Mouse (Mus musculus) cerebellum, adult 2 months (tissue): Measurements from ENCODE around the gene Itln1. TPM values are rescaled to one million over a fixed set of nuclear protein-coding genes. Genes with fewer than 3 reads are reported as not detected.

Experiments used
- DNase-seq, 2 experiments: peaks; one replicate each; pipeline ENCODE4 v3.0.0; 2021
- H3K27ac ChIP-seq: fragments of 200-500 bp; 2 replicates; pipeline ENCODE4 v1.5.1; 2012; ENCODE audit warnings: low read length, control low read depth, inconsistent platforms; ENCODE audit not compliant: insufficient read depth
- H3K27me3 ChIP-seq: fragments of 200-500 bp; 2 replicates; pipeline ENCODE4 v1.6.1; 2012; ENCODE audit warnings: inconsistent platforms, mild to moderate bottlenecking, low read length, moderate library complexity; ENCODE audit not compliant: control insufficient read depth, insufficient read depth
- H3K4me1 ChIP-seq: fragments of 200-500 bp; 2 replicates; pipeline ENCODE4 v1.6.1; 2011; ENCODE audit warnings: low read length; ENCODE audit not compliant: control insufficient read depth, insufficient read depth
- H3K4me3 ChIP-seq: fragments of 200-500 bp; replicated peaks from 2 replicates; pipeline ENCODE3; 2011; ENCODE audit warnings: mild to moderate bottlenecking, low read depth, low read length, control low read depth; ENCODE audit not compliant: insufficient read depth
- CTCF ChIP-seq: fragments of 200-500 bp; IDR thresholded peaks from 2 replicates; pipeline ENCODE4 v1.5.1; 2011; ENCODE audit warnings: low read depth, mild to moderate bottlenecking, control low read depth, low read length, moderate library complexity, borderline replicate concordance; ENCODE audit not compliant: insufficient read depth
- POLR2A ChIP-seq: fragments of 200-500 bp; IDR thresholded peaks from 2 replicates; pipeline ENCODE4 v1.6.1; 2011; ENCODE audit warnings: low read length, control low read depth, borderline replicate concordance; ENCODE audit not compliant: insufficient read depth
- WGBS: fragments of 180-500 bp; shearing (Covaris S2); methylation state at CpG from one replicate; pipeline ENCODE4 v1.1.7; 2018; 5-methylcytosine and 5-hydroxymethylcytosine counted together
- polyA plus RNA-seq: library from polyadenylated mRNA; depleted of rRNA; stranded (reverse); fragments of >200 nt; gene quantifications from 2 replicates; pipeline ENCODE4 v1.2.3, GENCODE M21; 2012

Gene Itln1
- polyA plus RNA-seq, 1 experiment: not detected

DNA sequence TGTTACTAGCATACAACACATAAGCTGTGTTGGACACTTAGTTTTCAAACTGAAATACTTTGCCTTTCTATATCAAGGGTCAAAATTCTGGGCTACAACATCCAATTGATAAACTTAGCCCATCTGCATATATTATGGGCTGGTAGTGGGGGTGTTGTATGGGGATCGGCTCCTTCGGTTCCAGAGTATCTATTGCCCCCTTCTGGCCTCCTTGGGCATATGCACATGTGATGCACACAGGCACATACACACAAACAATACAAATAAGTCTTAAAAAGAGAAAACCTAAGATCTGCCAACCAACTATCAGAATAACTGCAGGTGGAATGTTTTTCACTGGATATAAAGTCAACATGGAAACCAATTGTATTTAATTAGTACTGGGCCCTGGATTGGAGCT is 21.9 kb downstream of the Itln1 start:
- 90% methylated on average over 2 of the region's 2 CpGs for WGBS
- no peak for DNase-seq
- TF ChIP-seq POLR2A: no peak
- TF ChIP-seq CTCF: no peak

DNA sequence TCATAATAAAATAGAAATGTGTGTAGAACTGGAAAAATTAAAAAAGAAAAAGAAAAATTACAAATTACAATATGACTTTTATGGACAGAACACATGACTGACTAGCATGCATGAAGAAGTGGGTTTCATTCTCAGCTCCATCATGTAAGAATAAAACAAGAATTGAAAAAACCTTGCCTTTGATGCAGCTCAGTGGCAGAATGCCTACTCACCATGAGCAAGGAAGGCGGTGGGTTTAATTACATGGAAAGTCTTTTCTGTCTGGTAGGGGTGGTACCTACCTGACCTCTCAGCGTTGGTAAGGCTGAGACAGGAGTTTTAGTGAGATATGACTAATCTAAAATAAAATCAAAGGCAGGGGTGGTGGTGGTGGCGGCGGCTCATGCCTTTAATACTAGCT is 30.5 kb downstream of the Itln1 start:
- no peak overlapping the region for H3K4me3 ChIP-seq
- WGBS: 79% methylated on average over 4 of the region's 4 CpGs
- H3K27me3 ChIP-seq: no peaks in the 10 kb centered on the region
- TF ChIP-seq POLR2A: no peak
- no peak for TF ChIP-seq CTCF
- no peak overlapping the region for H3K27ac ChIP-seq
- DNase-seq: no peak
- H3K4me1 ChIP-seq: no peaks in the 10 kb centered on the region

More for the DNA sequence above, 21.9 kb downstream of the Itln1 start:
- Histone ChIP-seq H3K4me3 (no peak overlapping the region), H3K4me1 (no peaks in the 10 kb centered on the region), H3K27ac (no peak overlapping the region), H3K27me3 (no peaks in the 10 kb centered on the region; the same call in 1 of the 2 replicates)

DNA sequence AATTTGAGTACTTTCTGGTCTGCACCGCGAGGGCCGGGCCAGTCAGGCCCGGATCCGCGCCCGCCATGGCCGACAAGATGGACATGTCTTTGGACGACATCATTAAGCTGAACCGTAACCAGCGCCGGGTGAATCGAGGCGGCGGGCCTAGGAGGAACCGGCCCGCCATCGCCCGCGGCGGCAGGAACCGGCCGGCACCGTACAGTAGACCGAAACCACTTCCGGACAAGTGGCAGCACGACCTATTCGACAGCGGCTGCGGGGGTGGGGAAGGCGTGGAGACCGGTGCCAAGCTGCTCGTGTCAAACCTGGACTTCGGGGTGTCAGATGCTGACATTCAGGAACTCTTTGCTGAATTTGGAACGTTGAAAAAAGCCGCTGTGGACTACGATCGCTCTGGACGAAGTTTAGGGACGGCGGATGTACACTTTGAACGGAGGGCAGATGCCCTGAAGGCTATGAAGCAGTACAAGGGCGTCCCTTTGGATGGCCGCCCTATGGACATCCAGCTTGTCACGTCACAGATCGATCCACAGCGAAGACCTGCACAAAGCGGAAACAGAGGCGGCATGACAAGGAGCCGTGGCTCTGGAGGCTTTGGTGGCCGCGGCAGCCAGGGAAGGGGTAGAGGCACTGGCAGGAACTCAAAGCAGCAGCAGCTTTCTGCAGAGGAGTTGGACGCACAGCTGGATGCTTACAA is 31.4 kb downstream of the Itln1 start:
- Histone ChIP-seq H3K4me3 (peak overlapping the region; percentile 59), H3K27me3 (no peaks in the 10 kb centered on the region), H3K4me1 (no peaks in the 10 kb centered on the region), H3K27ac (no peak overlapping the region; the same call in 1 of the 2 replicates)
- TF ChIP-seq CTCF (no peak), POLR2A (no peak)
- DNase-seq: peak in 1 of 2 experiments; percentile 72
- WGBS: under 1% methylated on average over 53 of the region's 53 CpGs

DNA sequence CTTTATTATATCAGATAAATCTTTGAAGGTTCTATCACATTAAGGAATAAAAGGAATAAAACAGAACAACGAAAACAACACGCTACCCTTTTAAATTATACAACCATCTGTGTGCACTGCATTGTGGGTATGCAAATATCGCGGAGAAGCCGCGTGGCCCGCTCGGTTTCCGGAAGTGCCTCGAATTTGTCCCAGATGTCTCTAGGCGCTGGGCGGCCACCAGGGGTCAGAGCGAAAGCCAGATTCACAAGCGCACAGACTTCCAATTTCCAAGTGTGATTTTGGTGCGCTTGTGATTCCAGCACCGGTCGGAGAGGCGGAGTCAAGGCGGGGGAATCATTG is 31.9 kb downstream of the Itln1 start, which contains the start of gene Alyref2:
Alyref2 (plus strand) TSS at position 229 of the 342 bp plus-strand sequence.
- Histone ChIP-seq H3K4me3 (peak within 1 kb of the TSS; percentile 59), H3K27me3 (no peaks in the 10 kb centered on the region), H3K4me1 (no peaks in the 10 kb centered on the region), H3K27ac (no peak within 1 kb of the TSS; the same call in 1 of the 2 replicates)
- peak; percentile 89 to 90 for DNase-seq
- 0 out of 2 replicates have a peak, but pooled peaks have one; percentile 22 for TF ChIP-seq POLR2A
- TF ChIP-seq CTCF: peak; percentile 57
- under 1% methylated on average over 19 of the region's 19 CpGs for WGBS

DNA sequence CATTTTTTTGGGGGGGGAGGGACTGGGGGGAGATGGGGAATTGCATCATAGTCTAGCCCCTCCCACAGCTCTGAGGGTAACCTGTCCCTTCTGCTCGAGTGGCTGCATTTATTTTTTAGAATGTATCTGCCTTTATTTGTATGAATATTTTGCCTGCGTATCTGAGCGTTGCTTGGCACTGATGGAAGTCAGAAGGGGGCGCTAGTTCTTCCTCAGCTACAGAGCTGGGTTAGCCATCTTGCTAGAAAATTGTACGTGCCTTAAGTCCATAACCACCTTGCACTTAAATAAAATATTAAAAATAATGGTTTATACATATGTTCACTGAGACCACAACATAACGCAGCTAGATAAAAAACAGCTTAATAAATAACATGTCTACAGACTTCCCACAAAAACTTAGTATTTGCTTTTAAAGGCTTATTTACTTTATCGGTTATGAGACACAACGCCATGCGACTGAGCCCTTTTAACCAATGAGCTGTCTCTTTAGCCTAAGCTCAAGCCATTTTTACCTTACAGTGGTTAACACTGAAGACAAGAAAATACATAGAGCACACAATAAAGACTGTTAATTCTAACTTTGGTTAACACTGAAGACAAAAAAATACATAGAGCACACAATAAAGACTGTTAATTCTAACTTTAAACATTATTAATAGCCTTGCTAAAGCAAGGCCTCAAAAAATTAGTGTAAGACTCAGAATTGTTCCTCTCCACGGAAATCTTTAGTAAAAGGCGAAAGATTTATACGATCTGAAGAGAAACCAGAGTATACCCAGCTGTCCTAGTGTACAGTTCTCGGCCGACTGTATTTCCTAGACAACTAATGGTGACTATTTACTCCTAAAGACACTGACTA is 32.5 kb downstream of the Itln1 start:
- H3K27me3 ChIP-seq: no peaks in the 10 kb centered on the region
- H3K4me3 ChIP-seq: peak overlapping the region; percentile 59
- H3K4me1 ChIP-seq: no peaks in the 10 kb centered on the region
- WGBS: 7% methylated on average over 14 of the region's 14 CpGs
- peak; percentile 21 to 37 for DNase-seq
- no peak overlapping the region for H3K27ac ChIP-seq
- TF ChIP-seq POLR2A (no peak), CTCF (peak; percentile 20; the same call in 1 of the 2 replicates)

DNA sequence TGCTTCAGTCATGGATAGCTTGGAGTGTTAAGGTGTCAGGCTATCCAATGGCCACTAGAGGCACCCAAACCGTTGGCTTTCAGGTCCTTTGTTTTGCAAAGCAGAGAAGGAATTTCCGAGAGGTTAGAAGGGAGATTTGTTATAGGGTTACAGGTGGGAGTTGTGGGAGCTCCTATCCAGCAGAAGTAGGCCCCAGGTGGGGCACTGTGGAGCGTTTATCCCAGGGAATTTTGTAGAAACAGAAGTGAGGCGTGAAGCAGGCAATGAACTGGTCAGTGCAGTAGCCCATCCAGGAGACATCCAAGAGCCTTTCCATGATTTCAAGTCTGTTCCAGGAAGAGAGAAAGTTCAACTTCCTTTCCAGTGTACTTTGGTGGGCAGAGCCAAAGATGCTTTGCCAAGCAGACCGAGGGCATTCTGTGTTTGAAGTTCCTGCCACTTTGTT is 33.4 kb downstream of the Itln1 start:
- TF ChIP-seq CTCF (peak; percentile 57; the same call in 1 of the 2 replicates), POLR2A (no peak)
- H3K27ac ChIP-seq: no peak overlapping the region
- H3K27me3 ChIP-seq: no peaks in the 10 kb centered on the region
- DNase-seq: peak; percentile 22 to 41
- no peak overlapping the region for H3K4me3 ChIP-seq
- H3K4me1 ChIP-seq: no peaks in the 10 kb centered on the region
- WGBS: 14% methylated on average over 5 of the region's 5 CpGs

DNA sequence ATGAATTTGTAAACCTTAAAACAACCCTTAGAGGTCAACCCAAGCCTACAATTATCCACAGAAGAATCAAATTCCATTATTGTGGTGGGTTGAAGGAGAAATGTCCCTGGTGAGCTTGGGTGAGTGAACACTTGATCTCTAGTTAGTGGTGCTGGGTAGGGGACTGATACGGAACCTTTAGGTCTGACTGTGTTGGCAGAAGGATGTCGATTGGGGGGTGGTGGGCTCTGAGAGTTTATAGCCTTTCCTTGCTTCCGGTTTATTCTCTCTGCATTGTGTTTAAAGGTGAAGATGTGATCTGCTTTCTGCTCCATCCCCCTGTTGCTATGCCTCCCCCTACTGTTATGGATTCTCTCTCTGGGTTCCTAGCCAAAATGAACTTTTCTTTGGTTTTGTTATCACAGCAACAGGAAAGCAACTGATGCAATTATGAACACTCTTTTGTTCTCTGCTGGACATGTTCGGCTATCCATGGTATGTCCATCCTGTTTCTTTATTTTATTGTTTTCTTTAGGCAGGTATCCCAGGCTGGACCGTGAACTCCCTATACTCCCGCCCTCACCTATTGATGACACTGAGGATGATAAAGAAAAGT is 34.0 kb downstream of the Itln1 start:
- H3K4me3 ChIP-seq: no peak overlapping the region
- no peak for TF ChIP-seq CTCF
- TF ChIP-seq POLR2A: no peak
- no peaks in the 10 kb centered on the region for H3K27me3 ChIP-seq
- no peak overlapping the region for H3K27ac ChIP-seq
- WGBS: 57% methylated on average over 6 of the region's 6 CpGs
- H3K4me1 ChIP-seq: no peaks in the 10 kb centered on the region
- DNase-seq: no peak
